Mouse (Mus musculus): ENCODE measurements at regions not wholly inside any gene's neighbourhood (a gene's known extent, or its start where the extent isn't known, plus 50 kb on each side); places are given as distances from the start of the nearest gene placed in this dataset.

- H3K9me3 ChIP-seq (ENCODE audit: control insufficient read depth, low read length), result no peaks in the 10 kb centered on the region
- H3K36me3 ChIP-seq (ENCODE audit: control insufficient read depth, insufficient read depth, low read length), result no peaks in the 10 kb centered on the region
- 0 out of 2 replicates have a peak, but pooled peaks have one; percentile 26 for ATAC-seq (ENCODE audit: low read depth)
- no peak overlapping the region for H3K4me3 ChIP-seq (ENCODE audit: low read depth, low read length)
- 47% methylated on average over 6 of the region's 6 CpGs for WGBS
- H3K27ac ChIP-seq (ENCODE audit: low read depth, low read length), result peak overlapping the region; percentile 70
- H3K27me3 ChIP-seq (ENCODE audit: control insufficient read depth, insufficient read depth, low read length), result no peaks in the 10 kb centered on the region
- H3K4me1 ChIP-seq (ENCODE audit: control insufficient read depth, insufficient read depth, low read length), result peaks cover 6% of the 10 kb centered on the region; the same call in 1 of the 2 replicates
- H3K4me2 ChIP-seq (ENCODE audit: low read depth, low read length), result no peak overlapping the region
- no peak overlapping the region for H3K9ac ChIP-seq (replicated peaks; ENCODE audit: low read depth, low read length)
Observed at GRCm38 (mm10) chr4:81568404-81568803, 125.8 kb upstream of the Mpdz start.

- no peak overlapping the region for H3K4me2 ChIP-seq (ENCODE audit: low read depth, low read length)
- 13% methylated on average over 5 of the region's 5 CpGs for WGBS
- peak overlapping the region; percentile 52; the same call in 1 of the 2 replicates for H3K27ac ChIP-seq (ENCODE audit: low read depth, low read length)
- H3K27me3 ChIP-seq (ENCODE audit: control insufficient read depth, insufficient read depth, low read length), result no peaks in the 10 kb centered on the region
- ATAC-seq (ENCODE audit: low read depth), result peak; percentile 98
- no peak overlapping the region for H3K4me3 ChIP-seq (ENCODE audit: low read depth, low read length)
- H3K9me3 ChIP-seq (ENCODE audit: control insufficient read depth, low read length), result no peaks in the 10 kb centered on the region
- H3K36me3 ChIP-seq (ENCODE audit: control insufficient read depth, insufficient read depth, low read length), result no peaks in the 10 kb centered on the region
- H3K9ac ChIP-seq (replicated peaks; ENCODE audit: low read depth, low read length), result no peak overlapping the region
- peaks cover 6% of the 10 kb centered on the region; the same call in 1 of the 2 replicates for H3K4me1 ChIP-seq (ENCODE audit: control insufficient read depth, insufficient read depth, low read length)
Observed at GRCm38 (mm10) chr4:81567928-81568327, 125.3 kb upstream of the Mpdz start.

GRCm38 (mm10) chr4:81566526-81566925 lies 123.9 kb upstream of the Mpdz start:
- WGBS, result 38% methylated on average over 11 of the region's 11 CpGs
- Histone ChIP-seq H3K27ac (ENCODE audit: low read depth, low read length) (peak overlapping the region; percentile 34; the same call in 1 of the 2 replicates), H3K4me1 (ENCODE audit: control insufficient read depth, insufficient read depth, low read length) (peaks cover 6% of the 10 kb centered on the region; the same call in 1 of the 2 replicates), H3K9ac (replicated peaks; ENCODE audit: low read depth, low read length) (no peak overlapping the region), H3K36me3 (ENCODE audit: control insufficient read depth, insufficient read depth, low read length) (no peaks in the 10 kb centered on the region), H3K27me3 (ENCODE audit: control insufficient read depth, insufficient read depth, low read length) (no peaks in the 10 kb centered on the region), H3K9me3 (ENCODE audit: control insufficient read depth, low read length) (no peaks in the 10 kb centered on the region), H3K4me3 (ENCODE audit: low read depth, low read length) (no peak overlapping the region), H3K4me2 (ENCODE audit: low read depth, low read length) (no peak overlapping the region; the same call in 1 of the 2 replicates)
- ATAC-seq (ENCODE audit: low read depth), result no peak

- no peak overlapping the region for H3K4me2 ChIP-seq (ENCODE audit: low read depth, low read length)
- ATAC-seq (ENCODE audit: low read depth), result no peak
- no peak overlapping the region; the same call in 1 of the 2 replicates for H3K27ac ChIP-seq (ENCODE audit: low read depth, low read length)
- no peaks in the 10 kb centered on the region for H3K27me3 ChIP-seq (ENCODE audit: control insufficient read depth, insufficient read depth, low read length)
- WGBS, result 72% methylated on average over 21 of the region's 21 CpGs
- peaks cover 6% of the 10 kb centered on the region; the same call in 1 of the 2 replicates for H3K4me1 ChIP-seq (ENCODE audit: control insufficient read depth, insufficient read depth, low read length)
- no peak overlapping the region for H3K4me3 ChIP-seq (ENCODE audit: low read depth, low read length)
- H3K36me3 ChIP-seq (ENCODE audit: control insufficient read depth, insufficient read depth, low read length), result no peaks in the 10 kb centered on the region
- H3K9ac ChIP-seq (replicated peaks; ENCODE audit: low read depth, low read length), result no peak overlapping the region
- H3K9me3 ChIP-seq (ENCODE audit: control insufficient read depth, low read length), result no peaks in the 10 kb centered on the region
Observed at GRCm38 (mm10) chr4:81565422-81566395, 123.1 kb upstream of the Mpdz start.

GRCm38 (mm10) chr4:81564446-81564845 lies 121.8 kb upstream of the Mpdz start:
- H3K27me3 ChIP-seq (ENCODE audit: control insufficient read depth, insufficient read depth, low read length), result no peaks in the 10 kb centered on the region
- no peak overlapping the region for H3K9ac ChIP-seq (replicated peaks; ENCODE audit: low read depth, low read length)
- H3K4me1 ChIP-seq (ENCODE audit: control insufficient read depth, insufficient read depth, low read length), result peaks cover 6% of the 10 kb centered on the region; the same call in 1 of the 2 replicates
- WGBS, result 8% methylated on average over 6 of the region's 6 CpGs
- no peak for ATAC-seq (ENCODE audit: low read depth)
- no peaks in the 10 kb centered on the region for H3K36me3 ChIP-seq (ENCODE audit: control insufficient read depth, insufficient read depth, low read length)
- no peaks in the 10 kb centered on the region for H3K9me3 ChIP-seq (ENCODE audit: control insufficient read depth, low read length)
- H3K27ac ChIP-seq (ENCODE audit: low read depth, low read length), result no peak overlapping the region
- H3K4me3 ChIP-seq (ENCODE audit: low read depth, low read length), result no peak overlapping the region
- peak overlapping the region; percentile 35 for H3K4me2 ChIP-seq (ENCODE audit: low read depth, low read length)

GRCm38 (mm10) chr4:81563574-81563973 lies 121.0 kb upstream of the Mpdz start:
- WGBS, result 42% methylated on average over 10 of the region's 10 CpGs
- Histone ChIP-seq H3K27ac (ENCODE audit: low read depth, low read length) (no peak overlapping the region), H3K9ac (replicated peaks; ENCODE audit: low read depth, low read length) (no peak overlapping the region), H3K4me3 (ENCODE audit: low read depth, low read length) (no peak overlapping the region), H3K4me2 (ENCODE audit: low read depth, low read length) (no peak overlapping the region), H3K9me3 (ENCODE audit: control insufficient read depth, low read length) (no peaks in the 10 kb centered on the region), H3K36me3 (ENCODE audit: control insufficient read depth, insufficient read depth, low read length) (no peaks in the 10 kb centered on the region), H3K27me3 (ENCODE audit: control insufficient read depth, insufficient read depth, low read length) (no peaks in the 10 kb centered on the region), H3K4me1 (ENCODE audit: control insufficient read depth, insufficient read depth, low read length) (peaks cover 6% of the 10 kb centered on the region; the same call in 1 of the 2 replicates)
- ATAC-seq (ENCODE audit: low read depth), result no peak

GRCm38 (mm10) chr4:81561453-81561852 lies 118.8 kb upstream of the Mpdz start:
- H3K27me3 ChIP-seq (ENCODE audit: control insufficient read depth, insufficient read depth, low read length), result no peaks in the 10 kb centered on the region
- H3K9me3 ChIP-seq (ENCODE audit: control insufficient read depth, low read length), result no peaks in the 10 kb centered on the region
- peaks cover 5% of the 10 kb centered on the region; the same call in 1 of the 2 replicates for H3K4me1 ChIP-seq (ENCODE audit: control insufficient read depth, insufficient read depth, low read length)
- no peak overlapping the region for H3K27ac ChIP-seq (ENCODE audit: low read depth, low read length)
- H3K4me3 ChIP-seq (ENCODE audit: low read depth, low read length), result no peak overlapping the region
- H3K9ac ChIP-seq (replicated peaks; ENCODE audit: low read depth, low read length), result no peak overlapping the region
- no peak for ATAC-seq (ENCODE audit: low read depth)
- 31% methylated on average over 4 of the region's 4 CpGs for WGBS
- H3K4me2 ChIP-seq (ENCODE audit: low read depth, low read length), result no peak overlapping the region
- H3K36me3 ChIP-seq (ENCODE audit: control insufficient read depth, insufficient read depth, low read length), result no peaks in the 10 kb centered on the region

- no peaks in the 10 kb centered on the region for H3K27me3 ChIP-seq (ENCODE audit: control insufficient read depth, insufficient read depth, low read length)
- H3K9ac ChIP-seq (replicated peaks; ENCODE audit: low read depth, low read length), result no peak overlapping the region
- H3K36me3 ChIP-seq (ENCODE audit: control insufficient read depth, insufficient read depth, low read length), result no peaks in the 10 kb centered on the region
- H3K27ac ChIP-seq (ENCODE audit: low read depth, low read length), result no peak overlapping the region
- ATAC-seq (ENCODE audit: low read depth), result no peak
- WGBS, result 76% methylated on average over 4 of the region's 4 CpGs
- H3K9me3 ChIP-seq (ENCODE audit: control insufficient read depth, low read length), result no peaks in the 10 kb centered on the region
- no peaks in the 10 kb centered on the region for H3K4me1 ChIP-seq (ENCODE audit: control insufficient read depth, insufficient read depth, low read length)
- no peak overlapping the region for H3K4me3 ChIP-seq (ENCODE audit: low read depth, low read length)
- H3K4me2 ChIP-seq (ENCODE audit: low read depth, low read length), result no peak overlapping the region
Observed at GRCm38 (mm10) chr4:81550816-81551215, 108.2 kb upstream of the Mpdz start.

- WGBS, result 93% methylated on average over 4 of the region's 4 CpGs
- H3K9ac ChIP-seq (replicated peaks; ENCODE audit: low read depth, low read length), result no peak overlapping the region
- H3K4me2 ChIP-seq (ENCODE audit: low read depth, low read length), result no peak overlapping the region
- ATAC-seq (ENCODE audit: low read depth), result no peak
- no peaks in the 10 kb centered on the region for H3K4me1 ChIP-seq (ENCODE audit: control insufficient read depth, insufficient read depth, low read length)
- H3K9me3 ChIP-seq (ENCODE audit: control insufficient read depth, low read length), result no peaks in the 10 kb centered on the region
- H3K27me3 ChIP-seq (ENCODE audit: control insufficient read depth, insufficient read depth, low read length), result no peaks in the 10 kb centered on the region
- no peaks in the 10 kb centered on the region for H3K36me3 ChIP-seq (ENCODE audit: control insufficient read depth, insufficient read depth, low read length)
- no peak overlapping the region for H3K4me3 ChIP-seq (ENCODE audit: low read depth, low read length)
- no peak overlapping the region for H3K27ac ChIP-seq (ENCODE audit: low read depth, low read length)
Observed at GRCm38 (mm10) chr4:81550256-81550655, 107.6 kb upstream of the Mpdz start.
